30 mouse cellular contexts compared by ENCODE assay signal in the genomic region with DNA sequence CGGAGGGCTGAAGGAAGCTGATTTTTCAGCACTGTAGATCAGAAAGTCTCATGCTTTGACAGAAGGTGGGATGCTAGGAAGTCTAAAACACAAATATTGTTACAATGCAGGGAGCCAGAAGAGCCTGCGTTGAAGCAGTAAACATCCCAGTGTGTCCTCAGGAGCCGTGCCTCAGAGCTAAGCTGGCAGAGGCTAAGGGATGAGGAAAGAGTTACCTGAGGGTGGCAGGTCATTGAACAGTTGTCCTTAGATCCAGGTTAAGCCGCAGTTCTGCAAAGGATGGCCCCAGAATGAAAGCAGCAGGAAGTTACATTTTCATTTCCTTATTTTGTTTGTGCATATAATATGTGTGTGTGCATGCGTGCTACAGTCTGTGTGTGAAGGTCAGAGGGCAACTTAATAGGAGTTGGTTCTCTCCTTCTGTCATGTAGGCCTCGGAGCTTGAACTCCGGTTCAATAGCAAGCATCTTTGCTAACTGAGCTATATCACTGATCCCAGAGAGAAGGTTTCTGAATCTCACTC.
A peak's percentile ranks its signal among the peaks of the same experiment; 100 is the strongest.
DNase-seq lines count a peak whose midpoint lies in the region; ATAC-seq lines count a peak whose summit lies in the region.
"Had no signal": no experiment of that assay in that cellular context is flagged by ENCODE, and none has a peak within 500 bp of the region (broad histone marks: within the 10 kb centered on the region; RNA-seq: fewer than 3 reads in every experiment).

No protein-coding gene starts in this region.

- no peaks in the 10 kb centered on the region for H3K9me3 ChIP-seq in intestine, embryonic 14.5 days (ENCODE audit: control insufficient read depth, low read length)
- no peaks in the 10 kb centered on the region for H3K9me3 ChIP-seq in intestine, embryonic 16.5 days (ENCODE audit: control insufficient read depth, low read length)
- no peaks in the 10 kb centered on the region for H3K9me3 ChIP-seq in midbrain, embryonic 11.5 days (ENCODE audit: control insufficient read depth, low read length)
- H3K9me3 ChIP-seq: embryonic facial prominence, embryonic 13.5 days; forebrain, embryonic 10.5 days; G1E; heart, embryonic 12.5 days; hindbrain, embryonic 15.5 days; limb, embryonic 10.5 days; limb, embryonic 15.5 days; liver, embryonic 15.5 days; midbrain, embryonic 13.5 days had no signal

- H3K27me3 ChIP-seq in intestine, embryonic 14.5 days (replicated peaks; ENCODE audit: control insufficient read depth, insufficient read depth, low read length) = no peaks in the 10 kb centered on the region
- H3K27me3 ChIP-seq in intestine, embryonic 16.5 days (replicated peaks; ENCODE audit: control insufficient read depth, insufficient read depth, low read length) = no peaks in the 10 kb centered on the region
- H3K27me3 ChIP-seq in midbrain, embryonic 11.5 days (ENCODE audit: control insufficient read depth, insufficient read depth, low read length) = no peaks in the 10 kb centered on the region
- H3K27me3 ChIP-seq: CH12.LX; embryonic facial prominence, embryonic 13.5 days; heart, embryonic 12.5 days; hindbrain, embryonic 15.5 days; limb, embryonic 15.5 days; liver, embryonic 15.5 days; midbrain, embryonic 13.5 days had no signal

- no peaks in the 10 kb centered on the region for H3K36me3 ChIP-seq in intestine, embryonic 14.5 days (ENCODE audit: control insufficient read depth, insufficient read depth, low read length)
- no peaks in the 10 kb centered on the region for H3K36me3 ChIP-seq in intestine, embryonic 16.5 days (ENCODE audit: control insufficient read depth, insufficient read depth, low read length)
- no peaks in the 10 kb centered on the region for H3K36me3 ChIP-seq in midbrain, embryonic 11.5 days (ENCODE audit: control insufficient read depth, insufficient read depth, low read length)
- H3K36me3 ChIP-seq: embryonic facial prominence, embryonic 13.5 days; forebrain, embryonic 10.5 days; G1E; heart, embryonic 12.5 days; hindbrain, embryonic 15.5 days; limb, embryonic 10.5 days; limb, embryonic 15.5 days; liver, embryonic 15.5 days; midbrain, embryonic 13.5 days had no signal

- H3K4me2 ChIP-seq in intestine, embryonic 14.5 days (ENCODE audit: low read length) = no peak overlapping the region
- no peak overlapping the region for H3K4me2 ChIP-seq in intestine, embryonic 16.5 days (ENCODE audit: low read depth, low read length)
- H3K4me2 ChIP-seq in midbrain, embryonic 11.5 days = no peak overlapping the region
- H3K4me2 ChIP-seq: embryonic facial prominence, embryonic 13.5 days; heart, embryonic 12.5 days; hindbrain, embryonic 15.5 days; limb, embryonic 15.5 days; liver, embryonic 15.5 days; lung, embryonic 14.5 days; midbrain, embryonic 13.5 days had no signal

- ATAC-seq in intestine, embryonic 14.5 days (replicated peaks; ENCODE audit: low FRiP score, low TSS enrichment, low read depth) = no peak
- ATAC-seq in intestine, embryonic 16.5 days = no peak
- peak; percentile 89 for ATAC-seq in monocyte, adult 5-6 weeks (replicated peaks; ENCODE audit: insufficient number of reproducible peaks, low FRiP score, low TSS enrichment, poor library complexity, severe bottlenecking)
- no peak for ATAC-seq in midbrain, embryonic 11.5 days (ENCODE audit: low FRiP score)
- no peak for ATAC-seq in megakaryocyte-erythroid progenitor cell, adult 5-6 weeks (replicated peaks; ENCODE audit: low FRiP score, low TSS enrichment, poor library complexity, severe bottlenecking)
- ATAC-seq: forebrain, embryonic 16.5 days; inflammation-experienced regulatory T-cells, adult 6 months; midbrain, embryonic 13.5 days had no signal

- peak; percentile 48 for DNase-seq in intestine, embryonic 14.5 days (ENCODE audit: low spot score)
- no peak for DNase-seq in midbrain, embryonic 11.5 days (ENCODE audit: low spot score, missing footprints)
- no peak for DNase-seq in left cerebral cortex, adult 8-10 months (ENCODE audit: low spot score in 2 of 2)
- DNase-seq: adrenal gland, adult 8-10 months; cerebellum, adult 11-12 months; cerebellum, adult 9-11 months; heart, adult 2 months; kidney, adult 2 months; kidney, postnatal 36 days; layer of hippocampus, postnatal 36 days; lung, embryonic 14.5 days; lung, postnatal 14 days; retina, postnatal 1 day; right cerebral cortex, postnatal 14 days had no signal

- H3K4me1 ChIP-seq in intestine, embryonic 14.5 days (replicated peaks; ENCODE audit: control insufficient read depth, insufficient read depth, low read length) = no peaks in the 10 kb centered on the region
- H3K4me1 ChIP-seq in intestine, embryonic 16.5 days (ENCODE audit: control insufficient read depth, insufficient read depth, low read length) = 0 out of 2 replicates have a peak, but pooled peaks cover 4% of the 10 kb centered on the region
- H3K4me1 ChIP-seq in brown adipose tissue, adult 24 weeks (ENCODE audit: control insufficient read depth, insufficient read depth, insufficient read length, low read length) = peaks cover 10% of the 10 kb centered on the region; the same call in 1 of the 2 replicates
- H3K4me1 ChIP-seq in midbrain, embryonic 11.5 days (ENCODE audit: control insufficient read depth, insufficient read depth, low read length) = no peaks in the 10 kb centered on the region
- H3K4me1 ChIP-seq: embryonic facial prominence, embryonic 13.5 days; heart, embryonic 12.5 days; hindbrain, embryonic 15.5 days; limb, embryonic 15.5 days; midbrain, embryonic 13.5 days had no signal

- no peak overlapping the region for H3K4me3 ChIP-seq in intestine, embryonic 14.5 days (ENCODE audit: low read depth, low read length)
- H3K4me3 ChIP-seq in intestine, embryonic 16.5 days (ENCODE audit: low read length) = no peak overlapping the region
- H3K4me3 ChIP-seq in brown adipose tissue, adult 24 weeks (ENCODE audit: insufficient read depth, low read depth, low read length) = no peak overlapping the region
- H3K4me3 ChIP-seq in midbrain, embryonic 11.5 days (ENCODE audit: low read depth, low read length) = no peak overlapping the region
- H3K4me3 ChIP-seq: embryonic facial prominence, embryonic 13.5 days; forebrain, embryonic 10.5 days; heart, adult 2 months; heart, embryonic 12.5 days; hindbrain, embryonic 15.5 days; limb, embryonic 10.5 days; limb, embryonic 15.5 days; liver, embryonic 15.5 days; midbrain, embryonic 13.5 days had no signal

- no peak overlapping the region for H3K27ac ChIP-seq in intestine, embryonic 14.5 days (ENCODE audit: low read depth)
- no peak overlapping the region for H3K27ac ChIP-seq in intestine, embryonic 16.5 days (ENCODE audit: low read length)
- H3K27ac ChIP-seq in brown adipose tissue, adult 24 weeks (replicated peaks; ENCODE audit: low read depth, low read length) = peak overlapping the region; percentile 68
- H3K27ac ChIP-seq in midbrain, embryonic 11.5 days (ENCODE audit: low read depth, low read length) = no peak overlapping the region
- H3K27ac ChIP-seq: embryonic facial prominence, embryonic 13.5 days; forebrain, embryonic 10.5 days; heart, adult 2 months; hindbrain, embryonic 15.5 days; limb, embryonic 10.5 days; limb, embryonic 15.5 days; liver, embryonic 15.5 days; midbrain, embryonic 13.5 days had no signal

- H3K9ac ChIP-seq in intestine, embryonic 14.5 days (ENCODE audit: low read length) = no peak overlapping the region
- no peak overlapping the region for H3K9ac ChIP-seq in intestine, embryonic 16.5 days (ENCODE audit: low read depth, low read length)
- H3K9ac ChIP-seq in midbrain, embryonic 11.5 days (ENCODE audit: low read length) = no peak overlapping the region
- H3K9ac ChIP-seq: embryonic facial prominence, embryonic 13.5 days; heart, embryonic 12.5 days; hindbrain, embryonic 15.5 days; limb, embryonic 15.5 days; liver, embryonic 15.5 days; lung, embryonic 14.5 days; midbrain, embryonic 13.5 days had no signal

- WGBS in intestine, embryonic 14.5 days = 75% methylated on average over 7 of the region's 7 CpGs
- 72% methylated on average over 7 of the region's 7 CpGs for WGBS in intestine, embryonic 16.5 days
- 86% methylated on average over 7 of the region's 7 CpGs for WGBS in midbrain, embryonic 11.5 days
